Mouse (Mus musculus) olfactory bulb, adult 2 months (tissue): ENCODE data around the gene Fbxl3. TPM values are rescaled to one million over a fixed set of nuclear protein-coding genes. Genes with fewer than 3 reads are reported as not detected.

Experiments
- H3K27ac ChIP-seq: fragments of 200-500 bp; 2 replicates; pipeline ENCODE4 v1.5.1; 2012; ENCODE audit warnings: low read depth, low read length; ENCODE audit not compliant: insufficient read depth
- H3K4me1 ChIP-seq: fragments of 200-500 bp; 2 replicates; pipeline ENCODE4 v1.6.1; 2012; ENCODE audit warnings: low read length; ENCODE audit not compliant: control insufficient read depth, insufficient read depth
- H3K4me3 ChIP-seq: fragments of 200-500 bp; 2 replicates; pipeline ENCODE4 v1.5.1; 2012; ENCODE audit warnings: mild to moderate bottlenecking, low read depth, low read length, moderate library complexity; ENCODE audit not compliant: insufficient read depth
- CTCF ChIP-seq: fragments of 200-500 bp; IDR thresholded peaks from 2 replicates; pipeline ENCODE4 v1.5.1; 2012; ENCODE audit warnings: low read depth, mild to moderate bottlenecking, low read length, moderate library complexity; ENCODE audit not compliant: insufficient read depth
- POLR2A ChIP-seq: fragments of 200-500 bp; IDR thresholded peaks from 2 replicates; pipeline ENCODE4 v1.6.1; 2012; ENCODE audit warnings: mild to moderate bottlenecking, low read depth, low read length, moderate library complexity; ENCODE audit not compliant: insufficient read depth
- WGBS: fragments of 180-500 bp; shearing (Covaris S2); methylation state at CpG from one replicate; pipeline ENCODE4 v1.1.7; 2018; 5-methylcytosine and 5-hydroxymethylcytosine counted together
- polyA plus RNA-seq: library from polyadenylated mRNA; stranded (reverse); fragments of >200 nt; gene quantifications from 2 replicates; pipeline ENCODE4 v1.2.4, GENCODE M21; 2012; ENCODE audit warnings: low replicate concordance; ENCODE audit not compliant: missing spikeins, insufficient read depth, insufficient read length

The Fbxl3 gene
- polyA plus RNA-seq, 1 experiment: not detected

- Histone ChIP-seq H3K4me3 (no peak overlapping the region), H3K4me1 (no peaks in the 10 kb centered on the region), H3K27ac (no peak overlapping the region)
- WGBS: 75% methylated on average over 6 of the region's 6 CpGs
- no peak for TF ChIP-seq POLR2A
- no peak for TF ChIP-seq CTCF
Measured at GRCm38 (mm10) chr14:103102246-103102645, 2.9 kb upstream of the Fbxl3 start.

- H3K4me1 ChIP-seq: peaks cover 2% of the 10 kb centered on the region; the same call in 1 of the 2 replicates
- no peak overlapping the region for H3K27ac ChIP-seq
- no peak for TF ChIP-seq CTCF
- no peak for TF ChIP-seq POLR2A
- no peak overlapping the region for H3K4me3 ChIP-seq
- WGBS: 90% methylated on average over 3 of the region's 3 CpGs
Measured at GRCm38 (mm10) chr14:103101171-103101570, 1.8 kb upstream of the Fbxl3 start.

- Histone ChIP-seq H3K4me3 (no peak overlapping the region), H3K4me1 (peaks cover 3% of the 10 kb centered on the region), H3K27ac (no peak overlapping the region)
- 81% methylated on average over 13 of the region's 13 CpGs for WGBS
- TF ChIP-seq CTCF: no peak
- no peak for TF ChIP-seq POLR2A
Measured at GRCm38 (mm10) chr14:103100296-103100695, 930 bp upstream of the Fbxl3 start.

GRCm38 (mm10) chr14:103098587-103099235 is 655 bp downstream of the Fbxl3 start:
- peak overlapping the region; percentile 90 for H3K4me3 ChIP-seq

GRCm38 (mm10) chr14:103098213-103098586 is 1.2 kb downstream of the Fbxl3 start:
- peaks cover 5% of the 10 kb centered on the region for H3K4me1 ChIP-seq
- H3K27ac ChIP-seq: no peak overlapping the region
- H3K4me3 ChIP-seq: peak overlapping the region; percentile 90
- TF ChIP-seq CTCF (no peak), POLR2A (no peak)
- 2% methylated on average over 2 of the region's 2 CpGs for WGBS

More at GRCm38 (mm10) chr14:103098587-103099235, 655 bp downstream of the Fbxl3 start:
- 2% methylated on average over 86 of the region's 86 CpGs for WGBS
- H3K4me1 ChIP-seq: peaks cover 5% of the 10 kb centered on the region
- TF ChIP-seq POLR2A (peak; percentile 63), CTCF (no peak)
- H3K27ac ChIP-seq: peak overlapping the region; percentile 94

GRCm38 (mm10) chr14:103096621-103097020 is 2.7 kb downstream of the Fbxl3 start:
- Histone ChIP-seq H3K27ac (no peak overlapping the region), H3K4me3 (no peak overlapping the region), H3K4me1 (peaks cover 5% of the 10 kb centered on the region)
- TF ChIP-seq CTCF: no peak
- TF ChIP-seq POLR2A: no peak
- 60% methylated on average over 6 of the region's 6 CpGs for WGBS

- H3K27ac ChIP-seq: no peak overlapping the region
- TF ChIP-seq POLR2A (no peak), CTCF (no peak)
- H3K4me3 ChIP-seq: no peak overlapping the region
- peaks cover 5% of the 10 kb centered on the region for H3K4me1 ChIP-seq
- WGBS: 92% methylated on average over 8 of the region's 8 CpGs
Measured at GRCm38 (mm10) chr14:103095826-103096225, 3.5 kb downstream of the Fbxl3 start.

- peaks cover 5% of the 10 kb centered on the region for H3K4me1 ChIP-seq
- TF ChIP-seq CTCF (no peak), POLR2A (no peak)
- no peak overlapping the region for H3K4me3 ChIP-seq
- no peak overlapping the region for H3K27ac ChIP-seq
- WGBS: 90% methylated on average over 8 of the region's 8 CpGs
Measured at GRCm38 (mm10) chr14:103095036-103095435, 4.3 kb downstream of the Fbxl3 start.

GRCm38 (mm10) chr14:103093670-103094069 is 5.7 kb downstream of the Fbxl3 start:
- Histone ChIP-seq H3K27ac (no peak overlapping the region), H3K4me3 (no peak overlapping the region), H3K4me1 (peaks cover 5% of the 10 kb centered on the region)
- WGBS: 80% methylated on average over 4 of the region's 4 CpGs
- no peak for TF ChIP-seq CTCF
- TF ChIP-seq POLR2A: no peak
